Mouse (Mus musculus) right cerebral cortex, postnatal 4 days (tissue): Measurements from ENCODE around the gene Olfr963.
"Not testable (repeated sequence)": the region's sequence is repeated elsewhere in the genome, so short reads cannot be mapped to it uniquely, and the experiment has no call there.

Experiments used
- DNase-seq: peaks from one replicate; pipeline ENCODE4 v3.0.0-alpha.2; 2022

Olfr963 gene

GRCm38 (mm10) chr9:39666905-39667304, at the start of gene Olfr963:
TSS of gene Olfr963 (plus strand) at chr9:39667205.
- DNase-seq: no peak

GRCm38 (mm10) chr9:39621073-39621472, 45.9 kb upstream of the Olfr963 start, which contains the start of gene Olfr960:
TSS of gene Olfr960 (plus strand) at chr9:39621373.
- no peak for DNase-seq

DNA sequence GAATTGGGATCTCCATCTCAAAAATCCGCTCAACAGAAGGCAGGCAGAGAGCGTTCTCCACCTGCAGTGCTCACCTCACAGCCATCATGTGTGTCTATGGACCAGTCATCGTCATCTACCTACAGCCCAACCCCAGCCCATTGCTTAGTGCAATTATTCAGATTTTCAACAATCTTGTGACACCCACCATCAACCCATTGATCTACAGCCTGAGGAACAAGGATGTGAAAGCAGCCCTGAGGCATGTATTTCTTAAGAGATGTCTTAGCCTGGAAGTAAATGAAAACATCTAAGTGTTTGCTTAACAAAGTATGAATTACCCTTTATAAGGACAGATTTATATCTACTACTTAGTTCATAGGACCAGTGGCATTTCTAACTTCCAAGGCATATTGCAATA, 43.2 kb upstream of the Olfr963 start:
- no peak for DNase-seq

DNA sequence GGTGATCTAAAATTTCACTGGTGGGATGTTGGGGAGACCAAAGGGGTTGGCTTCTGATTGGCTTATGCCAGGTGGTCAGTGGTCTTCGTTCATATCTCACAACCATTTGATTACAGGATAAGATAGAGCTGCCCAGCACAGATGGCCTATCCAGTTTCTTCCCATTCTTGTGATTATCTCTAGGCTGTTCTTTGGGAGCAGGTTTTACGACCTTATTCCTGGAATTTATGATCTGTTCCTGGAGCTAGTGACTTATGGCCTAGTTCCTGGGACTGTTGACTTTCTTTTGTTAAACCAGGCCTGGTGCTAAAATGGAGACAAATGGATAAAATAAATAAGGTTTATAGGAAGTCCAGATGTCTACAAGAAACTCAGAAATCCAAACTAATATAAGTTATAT, 42.3 kb upstream of the Olfr963 start:
- DNase-seq: no peak

- no peak for DNase-seq
Observed at GRCm38 (mm10) chr9:39629069-39629468, 37.9 kb upstream of the Olfr963 start.

- peak; percentile 26 for DNase-seq
Observed at GRCm38 (mm10) chr9:39633913-39634594, 33.0 kb upstream of the Olfr963 start.

GRCm38 (mm10) chr9:39644785-39645184, 22.2 kb upstream of the Olfr963 start, which contains the start of gene Olfr961:
TSS of gene Olfr961 (plus strand) at chr9:39645085.
- DNase-seq: no peak

- no peak for DNase-seq
Observed at GRCm38 (mm10) chr9:39647382-39647781, 19.6 kb upstream of the Olfr963 start.

DNA sequence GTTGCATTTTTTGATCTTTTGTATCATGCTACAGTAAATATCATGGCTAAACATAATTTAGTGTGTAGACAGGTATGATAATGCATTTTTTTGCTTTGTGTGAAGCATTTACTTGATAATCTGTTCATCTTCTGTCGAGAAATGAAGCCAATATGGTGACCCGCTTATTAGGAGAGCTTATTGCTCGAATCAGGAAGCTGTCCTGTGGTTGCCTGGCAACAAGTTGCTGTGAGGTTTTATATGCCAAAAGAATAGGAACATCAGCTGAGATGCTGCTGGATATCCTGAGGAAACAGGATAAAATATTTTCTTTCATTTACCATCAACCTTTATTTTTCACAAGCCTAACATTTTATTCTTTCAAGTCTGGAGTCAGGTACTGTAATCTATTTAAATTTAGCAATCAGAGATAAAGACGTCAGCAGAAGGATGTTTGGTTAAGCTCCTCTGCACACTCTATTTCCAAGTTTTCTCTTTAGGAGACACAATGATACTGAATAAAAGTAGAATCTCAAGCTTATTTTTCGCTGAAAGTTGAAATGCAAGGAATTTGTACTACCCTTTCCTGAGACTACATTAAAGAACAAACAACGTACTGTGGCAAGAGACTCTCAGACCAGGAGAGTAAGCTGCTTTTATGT, 12.1 kb upstream of the Olfr963 start:
- DNase-seq: no peak

DNA sequence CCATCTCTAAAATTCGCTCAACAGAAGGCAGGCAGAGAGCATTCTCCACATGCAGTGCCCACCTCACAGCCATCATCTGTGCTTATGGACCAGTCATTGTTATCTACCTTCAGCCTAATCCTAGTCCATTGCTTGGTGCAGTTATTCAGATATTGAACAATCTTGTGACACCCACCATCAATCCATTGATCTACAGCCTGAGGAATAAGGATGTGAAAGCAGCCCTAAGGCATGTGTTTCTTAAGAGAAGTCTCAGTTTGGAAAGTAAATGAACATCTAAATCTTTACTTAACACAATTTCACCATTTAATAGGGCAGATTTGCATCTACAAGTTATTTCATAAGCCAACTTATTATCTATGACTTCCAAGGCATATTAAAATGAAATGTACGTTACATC, 2.7 kb downstream of the Olfr963 start:
- DNase-seq: no peak

DNA sequence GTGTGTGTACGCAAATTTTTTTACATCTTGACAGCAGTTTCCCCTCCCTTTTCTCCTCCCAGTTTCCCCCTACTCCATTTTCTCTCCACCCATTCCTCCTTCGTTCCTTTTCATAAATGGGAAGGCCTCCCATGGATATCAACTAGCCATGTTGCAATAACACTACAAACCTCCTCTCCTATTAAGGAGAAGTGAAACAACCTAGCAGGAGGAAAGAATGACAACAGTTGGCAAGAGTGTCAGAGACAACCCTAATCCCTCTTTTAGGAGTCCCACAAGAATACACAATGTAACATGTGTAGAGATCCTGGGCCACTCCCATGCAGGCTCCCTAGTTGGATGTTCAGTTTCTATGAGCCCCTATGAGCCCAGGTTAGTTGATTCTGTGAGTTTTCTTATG, 7.8 kb downstream of the Olfr963 start:
- DNase-seq: no peak

DNA sequence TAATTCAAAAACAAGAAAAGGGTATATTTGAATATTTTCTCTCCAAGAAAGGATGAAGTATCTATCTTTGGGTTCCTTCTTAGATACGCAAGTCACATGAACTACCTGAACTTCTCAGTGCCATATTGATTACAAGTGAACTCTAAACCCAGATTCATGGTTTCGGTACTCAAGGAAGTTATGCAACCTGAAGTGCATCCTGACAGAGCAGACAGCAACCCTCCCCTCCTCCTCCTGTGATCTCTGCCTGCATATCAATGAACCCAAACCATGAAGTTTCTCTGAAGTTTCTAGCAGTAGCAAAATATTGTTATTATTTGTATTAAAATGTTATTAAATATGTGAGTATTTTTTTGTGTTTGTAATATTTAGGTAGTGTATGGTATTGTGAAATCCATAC, 11.6 kb downstream of the Olfr963 start:
- no peak for DNase-seq

- DNase-seq: no peak
Observed at GRCm38 (mm10) chr9:39679280-39679679, 12.3 kb downstream of the Olfr963 start.

GRCm38 (mm10) chr9:39701123-39701522, 34.1 kb downstream of the Olfr963 start:
- not testable (repeated sequence) for DNase-seq

GRCm38 (mm10) chr9:39707017-39707416, 40.0 kb downstream of the Olfr963 start, which contains the start of gene Olfr149:
TSS of gene Olfr149 (minus strand) at chr9:39707117.
- DNase-seq: no peak

- no peak for DNase-seq
Observed at GRCm38 (mm10) chr9:39708958-39709357, 42.0 kb downstream of the Olfr963 start.

DNA sequence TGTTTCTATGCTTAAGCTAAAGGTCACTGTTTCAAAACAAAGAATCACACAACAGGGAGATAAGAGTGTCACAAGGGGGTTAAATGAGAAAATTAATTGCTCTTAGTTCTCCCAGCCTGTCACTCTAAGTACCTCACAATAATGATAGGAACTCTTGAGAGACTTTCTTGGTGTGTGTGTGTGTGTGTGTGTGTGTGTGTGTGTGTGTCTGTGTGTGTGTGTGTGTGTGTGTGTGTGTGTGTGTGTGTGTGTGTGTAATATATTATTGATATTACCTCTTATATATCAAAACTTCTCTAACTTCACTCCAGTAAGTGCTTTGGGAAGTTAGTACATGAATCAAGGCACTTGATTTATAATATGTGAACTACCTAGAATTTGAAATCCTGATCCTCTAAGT, 44.0 kb downstream of the Olfr963 start, which contains the start of gene Olfr965:
TSS of gene Olfr965 (plus strand) at position 301 of the 400 bp plus-strand sequence.
- DNase-seq: no peak
